Mouse (Mus musculus) hindbrain, postnatal 0 days (tissue): Measurements from ENCODE around the gene Tmem185b. TPM values are rescaled to one million over a fixed set of nuclear protein-coding genes. Genes with fewer than 3 reads are reported as not detected.

Experiments used
- ATAC-seq: fragments of 200-750 bp; cut with Nextera tagmentation; 2 replicates; pipeline ENCODE4 v1.8.0; 2017; ENCODE audit warnings: mild to moderate bottlenecking, moderate TSS enrichment, moderate library complexity
- DNase-seq: peaks from one replicate; pipeline ENCODE4 v3.0.0-alpha.2; 2015; ENCODE audit warnings: low spot score
- H3K27ac ChIP-seq: fragments of 300-500 bp; sonication (generic); 2 replicates; pipeline ENCODE4 v1.5.1; 2014; ENCODE audit warnings: mild to moderate bottlenecking
- H3K27me3 ChIP-seq: fragments of 300-500 bp; sonication (generic); 2 replicates; pipeline ENCODE4 v1.6.1; 2014; ENCODE audit warnings: low read length, mixed read lengths; ENCODE audit not compliant: insufficient read depth
- H3K36me3 ChIP-seq: fragments of 300-500 bp; sonication (generic); 2 replicates; pipeline ENCODE4 v1.6.1; 2014; ENCODE audit warnings: low read length, mixed read lengths; ENCODE audit not compliant: insufficient read depth
- H3K4me1 ChIP-seq: fragments of 300-500 bp; sonication (generic); 2 replicates; pipeline ENCODE4 v1.6.1; 2014; ENCODE audit warnings: antibody characterized with exemption, low read length, mixed read lengths; ENCODE audit not compliant: insufficient read depth
- H3K4me2 ChIP-seq: fragments of 300-500 bp; sonication (generic); 2 replicates; pipeline ENCODE4 v1.6.1; 2014; ENCODE audit warnings: low read depth, mild to moderate bottlenecking, low read length, moderate library complexity, mixed read lengths
- H3K4me3 ChIP-seq: fragments of 300-500 bp; sonication (generic); 2 replicates; pipeline ENCODE4 v1.5.1; 2014; ENCODE audit warnings: low read length
- H3K9ac ChIP-seq: fragments of 300-500 bp; sonication (generic); replicated peaks from 2 replicates; pipeline ENCODE4 v1.6.1; 2014; ENCODE audit warnings: mild to moderate bottlenecking, low read length, moderate library complexity, mixed read lengths
- H3K9me3 ChIP-seq: fragments of 300-500 bp; sonication (generic); 2 replicates; pipeline ENCODE4 v1.6.1; 2016; ENCODE audit warnings: low read length, mixed read lengths
- CTCF ChIP-seq: IDR thresholded peaks from 2 replicates; pipeline ENCODE4 v1.5.1; 2016; ENCODE audit warnings: antibody characterized with exemption, control low read depth, low read depth
- WGBS: fragments of 180-500 bp; shearing (Covaris S2); extraction: QIAGEN DNeasy Blood & Tissue Kit; methylation state at CpG from one replicate; pipeline ENCODE4 v1.1.7; 2014; 5-methylcytosine and 5-hydroxymethylcytosine counted together
- polyA plus RNA-seq: library from polyadenylated mRNA; unstranded; fragments of >200 nt; fragmentation: Nextera tagmentation; extraction: Ambion mirVana; gene quantifications from 2 replicates; pipeline ENCODE4 v1.2.1, GENCODE M21; 2015
- total RNA-seq: library from RNA; depleted of rRNA; stranded (reverse); fragments of >200 nt; gene quantifications from 2 replicates; pipeline ENCODE4 v1.2.3, GENCODE M21; 2014; rRNA removed

Gene Tmem185b
- total RNA-seq: 23.0 and 24.2 TPM in 2 replicates
- polyA plus RNA-seq: 10.3 and 12.9 TPM in 2 replicates

DNA sequence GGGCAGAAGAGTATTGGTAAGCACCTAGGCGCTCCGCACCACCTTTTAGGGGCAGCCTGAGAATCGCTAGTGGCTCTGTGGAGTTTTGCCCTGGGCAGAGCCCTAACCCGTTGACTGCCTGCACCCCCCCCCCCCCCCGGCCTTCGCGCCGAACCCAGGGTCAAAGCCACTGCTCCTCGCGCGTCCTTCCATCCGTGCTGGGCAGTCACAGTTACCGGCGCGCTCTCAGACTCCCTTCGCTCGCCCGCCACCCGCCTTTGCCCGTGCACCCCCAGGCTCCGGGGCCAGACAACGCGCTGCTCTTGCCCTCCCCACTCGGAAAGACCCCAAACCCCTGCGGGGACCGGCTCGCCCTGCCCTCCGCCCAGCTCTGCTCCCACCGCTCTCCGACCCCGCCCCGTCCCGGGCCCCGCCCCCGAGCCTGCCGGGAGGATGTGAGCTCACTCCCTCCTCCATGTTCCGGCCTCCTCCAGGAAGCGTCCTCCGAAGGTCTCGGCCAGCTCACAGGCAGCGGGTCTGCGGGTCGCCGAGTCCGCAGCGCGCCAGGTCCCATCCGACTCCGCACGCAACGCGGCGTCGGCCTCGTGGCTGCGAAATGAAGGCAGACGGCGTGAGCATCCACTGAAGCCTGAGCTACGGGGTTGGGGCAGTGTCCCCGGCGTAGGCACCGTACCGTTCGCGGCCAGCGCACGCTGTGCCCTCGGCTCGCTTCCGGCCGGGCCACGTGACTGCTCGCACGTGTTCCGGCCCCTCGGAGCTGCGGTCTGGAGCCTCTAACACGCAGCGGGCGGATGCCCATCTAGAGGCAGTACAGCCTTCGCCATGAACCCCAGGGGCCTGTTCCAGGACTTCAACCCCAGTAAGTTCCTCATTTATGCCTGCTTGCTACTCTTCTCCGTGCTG lies at the start of gene Tmem185b:
TSS of gene Tmem185b (plus strand) at position 472 of the 903 bp plus-strand sequence.
- ATAC-seq: peak; percentile 97
- H3K9ac ChIP-seq: peak within 1 kb of the TSS; percentile 77
- peaks cover 16% of the 10 kb centered on the region for H3K4me1 ChIP-seq
- peak within 1 kb of the TSS; percentile 62 for H3K4me3 ChIP-seq
- H3K36me3 ChIP-seq: peaks cover 6% of the 10 kb centered on the region; the same call in 1 of the 2 replicates
- H3K9me3 ChIP-seq: no peaks in the 10 kb centered on the region
- no peak for TF ChIP-seq CTCF
- DNase-seq: peak; percentile 89
- peak within 1 kb of the TSS; percentile 92 for H3K4me2 ChIP-seq
- H3K27ac ChIP-seq: peak within 1 kb of the TSS; percentile 89
- WGBS: under 1% methylated on average over 80 of the region's 82 CpGs
- no peaks in the 10 kb centered on the region for H3K27me3 ChIP-seq

- no peak for TF ChIP-seq CTCF
- peaks cover 7% of the 10 kb centered on the region; the same call in 1 of the 2 replicates for H3K36me3 ChIP-seq
- H3K27me3 ChIP-seq: no peaks in the 10 kb centered on the region
- no peak overlapping the region for H3K4me2 ChIP-seq
- 76% methylated on average over 7 of the region's 7 CpGs for WGBS
- no peaks in the 10 kb centered on the region for H3K4me1 ChIP-seq
- H3K27ac ChIP-seq: no peak overlapping the region
- H3K9ac ChIP-seq: no peak overlapping the region
- ATAC-seq (no peak), DNase-seq (no peak)
- H3K9me3 ChIP-seq: no peaks in the 10 kb centered on the region
- no peak overlapping the region for H3K4me3 ChIP-seq
Measured at GRCm38 (mm10) chr1:119476905-119477353, 49.0 kb upstream of the Tmem185b start.

DNA sequence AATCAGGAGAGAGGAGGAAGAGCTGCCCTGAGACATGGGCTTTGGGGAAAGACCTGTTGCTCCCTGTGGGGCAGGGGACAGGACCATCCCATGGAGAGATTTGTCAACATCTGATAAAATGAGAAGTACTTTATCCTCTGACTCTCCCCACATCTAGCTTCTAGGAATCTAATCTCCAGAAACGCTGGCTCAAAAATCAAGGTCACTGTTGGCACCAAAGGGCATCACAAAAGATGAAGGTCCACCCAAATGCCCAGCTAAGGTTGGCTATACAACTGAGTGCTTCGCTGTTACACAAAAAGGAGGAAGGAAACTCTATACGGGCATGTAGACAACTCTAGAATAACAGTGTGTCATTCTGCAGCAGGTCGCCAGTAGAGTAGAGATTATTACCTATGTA lies 46.3 kb upstream of the Tmem185b start:
- Histone ChIP-seq H3K27ac (no peak overlapping the region), H3K9me3 (no peaks in the 10 kb centered on the region), H3K4me3 (no peak overlapping the region), H3K9ac (no peak overlapping the region), H3K27me3 (no peaks in the 10 kb centered on the region), H3K36me3 (peaks cover 3% of the 10 kb centered on the region; the same call in 1 of the 2 replicates), H3K4me2 (no peak overlapping the region), H3K4me1 (no peaks in the 10 kb centered on the region)
- DNase-seq (no peak), ATAC-seq (no peak)
- no peak for TF ChIP-seq CTCF
- WGBS: 87% methylated on average over 4 of the region's 4 CpGs

DNA sequence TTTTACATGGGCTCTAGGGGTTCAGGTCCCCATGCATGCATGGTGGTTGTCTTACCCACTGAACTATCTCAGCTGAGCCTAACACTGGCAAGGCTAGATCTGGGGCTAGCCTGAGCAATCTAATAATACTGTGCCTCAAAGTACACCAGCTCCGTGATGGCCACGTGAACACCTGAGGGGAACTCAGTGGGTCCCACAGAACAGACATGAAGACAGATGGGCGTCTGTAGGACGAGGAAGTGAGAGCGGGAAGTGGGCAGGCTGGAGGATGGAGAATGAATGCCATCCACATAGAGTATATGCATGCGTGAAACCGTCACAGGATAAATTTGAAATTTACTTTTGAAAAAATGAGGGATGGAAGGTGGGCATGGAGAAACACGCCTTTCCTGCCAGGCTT lies 45.3 kb upstream of the Tmem185b start:
- no peak overlapping the region for H3K9ac ChIP-seq
- H3K9me3 ChIP-seq: no peaks in the 10 kb centered on the region
- H3K36me3 ChIP-seq: no peaks in the 10 kb centered on the region; the same call in 1 of the 2 replicates
- no peak overlapping the region for H3K4me3 ChIP-seq
- no peak overlapping the region for H3K27ac ChIP-seq
- TF ChIP-seq CTCF: no peak
- no peak overlapping the region for H3K4me2 ChIP-seq
- H3K27me3 ChIP-seq: no peaks in the 10 kb centered on the region
- DNase-seq (no peak), ATAC-seq (no peak)
- no peaks in the 10 kb centered on the region for H3K4me1 ChIP-seq
- WGBS: 94% methylated on average over 8 of the region's 8 CpGs

GRCm38 (mm10) chr1:119481205-119481932 lies 44.6 kb upstream of the Tmem185b start:
- Histone ChIP-seq H3K4me2 (no peak overlapping the region), H3K9me3 (no peaks in the 10 kb centered on the region), H3K4me1 (no peaks in the 10 kb centered on the region), H3K4me3 (no peak overlapping the region), H3K9ac (no peak overlapping the region), H3K36me3 (no peaks in the 10 kb centered on the region; the same call in 1 of the 2 replicates), H3K27me3 (no peaks in the 10 kb centered on the region), H3K27ac (no peak overlapping the region)
- 95% methylated on average over 7 of the region's 7 CpGs for WGBS
- DNase-seq (no peak), ATAC-seq (no peak)
- peak; percentile 55 for TF ChIP-seq CTCF

DNA sequence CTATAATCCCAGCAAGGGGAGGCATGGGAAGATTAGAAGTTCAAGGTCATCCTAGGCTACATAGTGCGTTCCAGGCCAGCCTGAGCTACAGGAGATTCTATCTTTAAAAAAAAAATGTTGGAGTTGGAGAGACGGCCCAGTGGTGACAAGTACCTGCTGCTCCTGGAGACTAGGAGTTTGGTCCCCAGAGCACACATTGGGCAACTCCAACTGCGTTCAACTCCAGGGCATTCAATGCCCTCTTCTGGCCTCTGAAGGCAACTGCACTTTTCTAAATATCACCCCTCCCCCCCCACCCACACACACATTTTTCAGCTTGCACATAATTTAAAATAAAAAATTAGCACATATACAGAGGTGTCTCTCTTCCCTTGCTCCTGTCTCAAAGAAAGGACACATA lies 43.1 kb upstream of the Tmem185b start:
- Histone ChIP-seq H3K9me3 (no peaks in the 10 kb centered on the region), H3K27me3 (no peaks in the 10 kb centered on the region), H3K9ac (no peak overlapping the region), H3K36me3 (no peaks in the 10 kb centered on the region), H3K4me2 (no peak overlapping the region), H3K4me3 (no peak overlapping the region), H3K4me1 (no peaks in the 10 kb centered on the region), H3K27ac (no peak overlapping the region)
- 63% methylated on average over 3 of the region's 3 CpGs for WGBS
- no peak for ATAC-seq
- peak; percentile 47 for TF ChIP-seq CTCF
- peak; percentile 30 for DNase-seq
